Comparison of ENCODE assay signal across 16 mouse cellular contexts in the genomic region with DNA sequence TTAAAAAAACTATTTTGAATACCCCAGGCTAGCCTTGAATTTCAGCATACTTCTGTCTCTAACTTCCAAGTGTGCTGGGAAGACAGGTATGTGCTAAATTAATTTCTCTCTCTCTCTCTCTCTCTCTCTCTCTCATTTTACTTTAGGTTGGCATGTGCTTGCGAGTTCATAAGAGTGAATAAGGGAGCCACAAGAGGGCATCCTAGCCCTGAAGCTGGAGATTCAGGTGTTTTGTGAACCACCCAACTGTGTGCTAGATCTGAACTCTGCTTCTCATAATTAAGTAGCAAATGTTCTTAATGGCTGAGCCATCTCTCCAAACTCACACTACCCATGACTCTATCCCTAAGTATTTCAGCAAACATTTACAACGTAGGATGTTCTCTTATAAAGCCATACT. TPM values are rescaled to one million over a fixed set of nuclear protein-coding genes. Genes with fewer than 3 reads are reported as not detected.
DNase-seq lines count a peak whose midpoint lies in the region; ATAC-seq and TF ChIP-seq lines count a peak whose summit lies in the region.
"Had no signal": no experiment of that assay in that cellular context is flagged by ENCODE, and none has a peak within 500 bp of the region (broad histone marks: within the 10 kb centered on the region; RNA-seq: fewer than 3 reads in every experiment).

No protein-coding gene starts in this region.

- H3K9me3 ChIP-seq in forebrain, embryonic 14.5 days (replicated peaks; ENCODE audit: control insufficient read depth, low read length) = no peaks in the 10 kb centered on the region
- no peaks in the 10 kb centered on the region for H3K9me3 ChIP-seq in forebrain, embryonic 11.5 days (ENCODE audit: control insufficient read depth, low read length)
- no peaks in the 10 kb centered on the region for H3K9me3 ChIP-seq in neural tube, embryonic 15.5 days (replicated peaks)
- H3K9me3 ChIP-seq: forebrain, embryonic 10.5 days; hindbrain, embryonic 15.5 days; lung, embryonic 15.5 days had no signal

- no peak overlapping the region for H3K27ac ChIP-seq in forebrain, embryonic 14.5 days (ENCODE audit: low read depth, low read length)
- no peak overlapping the region for H3K27ac ChIP-seq in forebrain, embryonic 11.5 days (ENCODE audit: low read depth, low read length)
- H3K27ac ChIP-seq in left cerebral cortex, adult 2 months = no peak overlapping the region
- H3K27ac ChIP-seq in thymus, adult 2 months (ENCODE audit: control insufficient read depth, insufficient read depth, low read length) = no peak overlapping the region
- no peak overlapping the region for H3K27ac ChIP-seq in neural tube, embryonic 15.5 days (replicated peaks)
- H3K27ac ChIP-seq: forebrain, embryonic 10.5 days; hindbrain, embryonic 15.5 days; lung, embryonic 15.5 days had no signal

- H3K27me3 ChIP-seq in forebrain, embryonic 14.5 days (replicated peaks; ENCODE audit: control insufficient read depth, insufficient read depth, low read length) = no peaks in the 10 kb centered on the region
- no peaks in the 10 kb centered on the region for H3K27me3 ChIP-seq in forebrain, embryonic 11.5 days (ENCODE audit: control insufficient read depth, insufficient read depth, low read length)
- no peaks in the 10 kb centered on the region for H3K27me3 ChIP-seq in thymus, adult 2 months (ENCODE audit: control insufficient read depth, insufficient read depth, low read length)
- no peaks in the 10 kb centered on the region for H3K27me3 ChIP-seq in neural tube, embryonic 15.5 days (replicated peaks)
- H3K27me3 ChIP-seq: hindbrain, embryonic 15.5 days; lung, embryonic 15.5 days had no signal

- TF ChIP-seq POLR2A in thymus, adult 2 months (IDR thresholded peaks at IDR 0.05; ENCODE audit: control insufficient read depth, extremely low read depth, insufficient read depth, low read length, poor library complexity) = no peak

- intact Hi-C loops in left cerebral cortex, adult 2 months (cut with DNase I) = no loop called here
- intact Hi-C loops in left cerebral cortex, postnatal 4 days (cut with DNase I) = no loop called here

- H3K4me3 ChIP-seq in forebrain, embryonic 14.5 days (ENCODE audit: low read depth, low read length) = no peak overlapping the region
- no peak overlapping the region for H3K4me3 ChIP-seq in forebrain, embryonic 11.5 days (ENCODE audit: low read depth, low read length)
- no peak overlapping the region for H3K4me3 ChIP-seq in left cerebral cortex, adult 2 months
- no peak overlapping the region for H3K4me3 ChIP-seq in thymus, adult 2 months (ENCODE audit: control insufficient read depth, insufficient read depth, low read length)
- H3K4me3 ChIP-seq in neural tube, embryonic 15.5 days (replicated peaks) = no peak overlapping the region
- H3K4me3 ChIP-seq: forebrain, embryonic 10.5 days; hindbrain, embryonic 15.5 days; lung, embryonic 15.5 days had no signal

- no peak for ATAC-seq in forebrain, embryonic 14.5 days
- ATAC-seq in forebrain, embryonic 11.5 days (replicated peaks; ENCODE audit: low FRiP score) = no peak
- no peak for ATAC-seq in neural tube, embryonic 15.5 days (ENCODE audit: low FRiP score)

- H3K4me2 ChIP-seq in forebrain, embryonic 14.5 days (ENCODE audit: low read length) = no peak overlapping the region
- no peak overlapping the region for H3K4me2 ChIP-seq in forebrain, embryonic 11.5 days (ENCODE audit: low read depth, low read length, severe bottlenecking)
- no peak overlapping the region for H3K4me2 ChIP-seq in neural tube, embryonic 15.5 days
- H3K4me2 ChIP-seq: hindbrain, embryonic 15.5 days; lung, embryonic 15.5 days had no signal

- H3K36me3 ChIP-seq in forebrain, embryonic 14.5 days (ENCODE audit: control insufficient read depth, insufficient read depth, low read length) = peaks cover 50% of the 10 kb centered on the region
- peaks cover 5% of the 10 kb centered on the region; the same call in 1 of the 2 replicates for H3K36me3 ChIP-seq in forebrain, embryonic 11.5 days (ENCODE audit: control insufficient read depth, insufficient read depth, low read length)
- peaks cover 44% of the 10 kb centered on the region for H3K36me3 ChIP-seq in thymus, adult 2 months (ENCODE audit: control insufficient read depth, insufficient read depth, low read length)
- H3K36me3 ChIP-seq in neural tube, embryonic 15.5 days = peaks cover 34% of the 10 kb centered on the region

- DNase-seq in forebrain, embryonic 14.5 days (ENCODE audit: low spot score) = peak; percentile 18
- DNase-seq in forebrain, embryonic 11.5 days (ENCODE audit: low spot score) = no peak
- DNase-seq in left cerebral cortex, adult 2 months (ENCODE audit: extremely low spot score in 1 of 2, low spot score in 2 of 2) = no peak
- no peak for DNase-seq in left cerebral cortex, postnatal 4 days
- peak; percentile 46 for DNase-seq in thymus, postnatal 14 days
- no peak for DNase-seq in thymus, adult 2 months
- no peak for DNase-seq in cerebellum, adult 18-20 months
- DNase-seq: adrenal gland, postnatal 14 days; cerebellum, adult 9-10 months; gastrocnemius, postnatal 14 days; right cerebral cortex, postnatal 4 days had no signal

- TF ChIP-seq CTCF in left cerebral cortex, adult 2 months (IDR thresholded peaks at IDR 0.05) = peak; percentile 23
- TF ChIP-seq CTCF in thymus, adult 2 months (IDR thresholded peaks at IDR 0.05; ENCODE audit: borderline replicate concordance, control insufficient read depth, extremely low read depth, insufficient read depth, low read length, poor library complexity) = no peak

- WGBS in forebrain, embryonic 14.5 days = 87% methylated on average over 2 of the region's 2 CpGs
- WGBS in forebrain, embryonic 11.5 days = 87% methylated on average over 2 of the region's 2 CpGs
- 94% methylated on average over 2 of the region's 2 CpGs for WGBS in thymus, adult 2 months
- 82% methylated on average over 2 of the region's 2 CpGs for WGBS in neural tube, embryonic 15.5 days

- peaks cover 7% of the 10 kb centered on the region; the same call in 1 of the 2 replicates for H3K4me1 ChIP-seq in forebrain, embryonic 14.5 days (ENCODE audit: control insufficient read depth, insufficient read depth, low read length)
- H3K4me1 ChIP-seq in forebrain, embryonic 11.5 days (replicated peaks; ENCODE audit: control insufficient read depth, insufficient read depth, low read length) = no peaks in the 10 kb centered on the region
- 0 out of 2 replicates have a peak, but pooled peaks cover 2% of the 10 kb centered on the region for H3K4me1 ChIP-seq in thymus, adult 2 months (replicated peaks; ENCODE audit: control insufficient read depth, insufficient read depth, low read length)
- H3K4me1 ChIP-seq in neural tube, embryonic 15.5 days = peaks cover 26% of the 10 kb centered on the region

- no peak overlapping the region for H3K9ac ChIP-seq in forebrain, embryonic 14.5 days (ENCODE audit: low read length)
- H3K9ac ChIP-seq in forebrain, embryonic 11.5 days (ENCODE audit: low read length) = no peak overlapping the region
- H3K9ac ChIP-seq in neural tube, embryonic 15.5 days (replicated peaks) = no peak overlapping the region
- H3K9ac ChIP-seq: hindbrain, embryonic 15.5 days; lung, embryonic 15.5 days had no signal

RNA-seq across cellular contexts. Expression of a gene that starts 21.8 kb away (rescaled TPM):
- polyA plus RNA-seq in forebrain, embryonic 14.5 days (2014; fragmentation: Nextera tagmentation; extraction: Ambion mirVana) = 24.5 and 30.9 TPM in 2 replicates
- polyA plus RNA-seq in forebrain, embryonic 11.5 days (2014; fragmentation: Nextera tagmentation; extraction: Ambion mirVana) = 21.2 and 28.5 TPM in 2 replicates
- total RNA-seq in left cerebral cortex, adult 2 months (2021) = 10 to 100 TPM; 86.7 to 86.9 TPM
- 10 to 100 TPM; 80.0 to 97.1 TPM for total RNA-seq in left cerebral cortex, postnatal 4 days (2021)
- 504 and 614 TPM in 2 replicates for polyA plus RNA-seq in thymus, adult 2 months (2012; rRNA removed)
- polyA plus RNA-seq in neural tube, embryonic 15.5 days (2015; fragmentation: Nextera tagmentation; extraction: Ambion mirVana) = 49.2 and 55.1 TPM in 2 replicates

RNA-seq across cellular contexts. Expression of a gene that starts 35.6 kb away (rescaled TPM):
- polyA plus RNA-seq in forebrain, embryonic 14.5 days (2014; fragmentation: Nextera tagmentation; extraction: Ambion mirVana) = 314 and 359 TPM in 2 replicates
- 274 and 277 TPM in 2 replicates for polyA plus RNA-seq in forebrain, embryonic 11.5 days (2014; fragmentation: Nextera tagmentation; extraction: Ambion mirVana)
- total RNA-seq in left cerebral cortex, adult 2 months (2021) = 100 to 1,000 TPM; 193 to 215 TPM
- total RNA-seq in left cerebral cortex, postnatal 4 days (2021) = 100 to 1,000 TPM; 262 to 267 TPM
- polyA plus RNA-seq in thymus, adult 2 months (2012; rRNA removed) = 24.4 and 27.3 TPM in 2 replicates
- polyA plus RNA-seq in neural tube, embryonic 15.5 days (2015; fragmentation: Nextera tagmentation; extraction: Ambion mirVana) = 250 and 251 TPM in 2 replicates

RNA-seq across cellular contexts. Expression of a gene that starts 35.7 kb away (rescaled TPM):
- 5.0 and 5.7 TPM in 2 replicates for polyA plus RNA-seq in forebrain, embryonic 14.5 days (2014; fragmentation: Nextera tagmentation; extraction: Ambion mirVana)
- polyA plus RNA-seq in forebrain, embryonic 11.5 days (2014; fragmentation: Nextera tagmentation; extraction: Ambion mirVana) = 11.3 TPM in 2 replicates
- total RNA-seq in left cerebral cortex, adult 2 months (2021) = 100 to 1,000 TPM; 122 to 127 TPM
- 10 to 100 TPM; 54.6 to 56.9 TPM for total RNA-seq in left cerebral cortex, postnatal 4 days (2021)
- polyA plus RNA-seq in thymus, adult 2 months (2012; rRNA removed) = 28.5 and 29.4 TPM in 2 replicates
- polyA plus RNA-seq in neural tube, embryonic 15.5 days (2015; fragmentation: Nextera tagmentation; extraction: Ambion mirVana) = 9.5 and 9.9 TPM in 2 replicates

RNA-seq across cellular contexts. Expression of a gene that starts 41.0 kb away (rescaled TPM):
- 4.2 and 5.3 TPM in 2 replicates for polyA plus RNA-seq in forebrain, embryonic 14.5 days (2014; fragmentation: Nextera tagmentation; extraction: Ambion mirVana)
- 22.0 and 26.5 TPM in 2 replicates for polyA plus RNA-seq in forebrain, embryonic 11.5 days (2014; fragmentation: Nextera tagmentation; extraction: Ambion mirVana)
- total RNA-seq in left cerebral cortex, adult 2 months (2021) = 10 to 100 TPM in 1 of 2 experiments, 1 to 10 TPM in 1; 9.6 to 11.8 TPM
- 1 to 10 TPM; 5.7 to 6.9 TPM for total RNA-seq in left cerebral cortex, postnatal 4 days (2021)
- 66.3 and 69.5 TPM in 2 replicates for polyA plus RNA-seq in thymus, adult 2 months (2012; rRNA removed)
- polyA plus RNA-seq in neural tube, embryonic 15.5 days (2015; fragmentation: Nextera tagmentation; extraction: Ambion mirVana) = 8.5 and 44.8 TPM in 2 replicates
- total RNA-seq: monocyte, adult 5-6 weeks had no signal

Comparison
In these comparisons a context has a peak if more than half of its experiments do, and no peak if none do; other contexts are left out.
1. DNase-seq: peak in forebrain, embryonic 14.5 days (single experiment) and thymus, postnatal 14 days (single experiment); none in forebrain, embryonic 11.5 days (single experiment), left cerebral cortex, adult 2 months (0 of 2), left cerebral cortex, postnatal 4 days (single experiment), thymus, adult 2 months (single experiment) and cerebellum, adult 18-20 months (0 of 2).